Mouse (Mus musculus) embryonic fibroblast, embryonic 13.5 days (primary cell): Measurements from ENCODE around the gene Gxylt2.

Source experiments
- CTCF ChIP-seq: IDR thresholded peaks from 2 replicates; pipeline ENCODE4 v1.5.1; 2011; ENCODE audit warnings: mild to moderate bottlenecking, control low read depth, low read length, moderate library complexity, borderline replicate concordance; ENCODE audit not compliant: insufficient read depth
- POLR2A ChIP-seq: IDR thresholded peaks from 2 replicates; pipeline ENCODE4 v1.6.1; 2011; ENCODE audit warnings: low read depth, mild to moderate bottlenecking, control low read depth, low read length, moderate library complexity

DNA sequence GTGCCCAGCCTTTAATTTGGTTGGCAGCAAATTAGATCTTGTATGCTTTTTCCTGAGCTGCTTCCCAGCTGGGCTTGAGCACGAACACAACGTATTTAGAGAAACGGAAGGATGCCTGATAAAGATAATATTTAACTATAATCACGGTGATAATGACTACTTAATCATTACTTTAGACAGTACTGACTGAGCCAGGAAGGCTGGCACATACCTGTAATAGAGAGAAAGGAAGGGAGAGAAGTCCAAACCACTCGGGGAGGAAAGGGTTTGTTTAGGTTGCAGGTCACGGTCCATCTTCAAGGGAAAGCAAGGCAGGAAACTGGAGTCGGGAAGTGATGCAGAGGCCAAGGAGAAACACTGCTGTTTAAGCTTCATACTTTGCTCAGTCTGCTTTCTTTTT is 11.6 kb downstream of the Gxylt2 start:
- TF ChIP-seq POLR2A, result no peak
- TF ChIP-seq CTCF, result no peak
